In the genomic region with DNA sequence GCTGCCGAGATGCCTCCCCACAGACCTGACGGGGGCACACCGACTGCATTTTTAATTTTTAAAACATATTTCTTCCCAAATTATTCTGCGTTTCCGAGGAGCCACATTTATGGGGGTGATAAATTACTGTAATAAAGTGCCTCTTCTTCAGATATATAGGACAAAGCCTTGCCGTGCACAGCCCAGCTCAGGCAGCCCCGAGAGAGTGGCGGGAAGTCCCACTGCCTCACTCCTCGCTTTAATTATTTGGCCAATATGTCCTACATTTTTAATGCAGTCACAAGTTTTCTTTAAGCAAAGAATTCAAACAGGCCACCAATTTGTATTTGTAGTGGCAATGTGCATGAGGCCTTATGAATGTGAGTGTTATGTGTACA, we compare ENCODE assay signal across 22 mouse cellular contexts.
"Had no signal": no experiment of that assay in that cellular context is flagged by ENCODE, and none has a peak within 500 bp of the region (broad histone marks: within the 10 kb centered on the region; RNA-seq: fewer than 3 reads in every experiment).

No protein-coding gene starts in this region.

- H3K4me3 ChIP-seq: kidney, embryonic 15.5 days; limb, embryonic 10.5 days; limb, embryonic 13.5 days; liver, embryonic 12.5 days; liver, embryonic 15.5 days; lung, embryonic 15.5 days; megakaryocyte, embryonic 14.5 days; midbrain, embryonic 10.5 days; midbrain, embryonic 13.5 days had no signal

- DNase-seq: kidney, adult 8-10 months; kidney, postnatal 10 days; kidney, postnatal 36 days; liver; lung, adult 18-20 months; lung, postnatal 10 days; lung, postnatal 36 days; thymus, adult 2 months; thymus, postnatal 14 days; thymus, postnatal 4 days had no signal

- H3K4me2 ChIP-seq: kidney, embryonic 15.5 days; limb, embryonic 13.5 days; liver, embryonic 12.5 days; liver, embryonic 15.5 days; lung, embryonic 15.5 days; midbrain, embryonic 13.5 days had no signal

- H3K27ac ChIP-seq: kidney, embryonic 15.5 days; limb, embryonic 10.5 days; limb, embryonic 13.5 days; liver, embryonic 12.5 days; liver, embryonic 15.5 days; lung, embryonic 15.5 days; midbrain, embryonic 10.5 days; midbrain, embryonic 13.5 days; stomach, postnatal 0 days had no signal

- H3K27me3 ChIP-seq: kidney, embryonic 15.5 days; limb, embryonic 13.5 days; liver, embryonic 12.5 days; liver, embryonic 15.5 days; lung, embryonic 15.5 days; midbrain, embryonic 13.5 days had no signal

- H3K36me3 ChIP-seq: kidney, embryonic 15.5 days; limb, embryonic 10.5 days; limb, embryonic 13.5 days; liver, embryonic 12.5 days; liver, embryonic 15.5 days; lung, embryonic 15.5 days; midbrain, embryonic 10.5 days; midbrain, embryonic 13.5 days had no signal

- ATAC-seq: intestine, postnatal 0 days; liver, embryonic 12.5 days; midbrain, embryonic 13.5 days; midbrain, embryonic 16.5 days had no signal

- H3K9me3 ChIP-seq: kidney, embryonic 15.5 days; limb, embryonic 10.5 days; limb, embryonic 13.5 days; liver, embryonic 12.5 days; liver, embryonic 15.5 days; lung, embryonic 15.5 days; midbrain, embryonic 10.5 days; midbrain, embryonic 13.5 days had no signal

- H3K4me1 ChIP-seq: kidney, embryonic 15.5 days; limb, embryonic 10.5 days; limb, embryonic 13.5 days; lung, embryonic 15.5 days; midbrain, embryonic 10.5 days had no signal

- H3K9ac ChIP-seq: kidney, embryonic 15.5 days; limb, embryonic 13.5 days; liver, embryonic 12.5 days; liver, embryonic 15.5 days; lung, embryonic 15.5 days; midbrain, embryonic 13.5 days had no signal
